Mouse (Mus musculus): Measurements from ENCODE around the gene Tlk1. TPM values are rescaled to one million over a fixed set of nuclear protein-coding genes. Genes with fewer than 3 reads are reported as not detected.
A peak's percentile ranks its signal among the peaks of the same experiment; 100 is the strongest.

Gene Tlk1
- total and polyA plus RNA-seq, 3 experiments: 13.1 to 37.6 (median 17.4) TPM

DNA sequence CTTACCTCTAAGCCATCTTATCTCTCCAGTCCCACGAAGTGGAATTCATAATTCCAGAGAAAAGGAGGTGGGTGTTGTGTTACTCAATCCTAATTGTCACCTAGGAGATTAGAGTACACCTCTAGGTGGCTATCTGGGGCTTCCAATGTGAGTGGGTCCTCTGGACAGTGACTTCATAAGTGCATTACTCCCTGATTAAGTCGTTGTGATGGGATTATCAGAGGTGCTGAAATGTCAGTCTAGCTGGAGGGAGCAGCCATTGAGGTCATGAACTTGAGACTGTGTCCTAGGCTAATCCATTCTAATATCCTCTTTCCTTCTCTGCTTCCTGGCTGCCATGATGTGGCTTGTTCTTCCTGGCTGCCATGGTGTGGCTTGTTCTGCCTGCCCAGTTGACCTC lies 155.6 kb downstream of the Tlk1 start:
- Histone ChIP-seq H3K9me3 (replicated peaks; ENCODE audit: low read length) (no peaks in the 10 kb centered on the region), H3K36me3 (replicated peaks in 1 of 2; ENCODE audit: control insufficient read depth in 1 of 2, insufficient read depth in 1 of 2, low read length in 1 of 2) (peaks cover 3 to 42% of the 10 kb centered on the region in 2 experiments), H3K4me1 (ENCODE audit: control insufficient read depth in 1 of 2, insufficient read depth in 2 of 2) (peaks cover 26 to 70% of the 10 kb centered on the region in 2 experiments; a peak in 3 of 4 replicates), H3K27ac (ENCODE audit: insufficient read depth, low read depth) (no peak overlapping the region), H3K4me2 (ENCODE audit: insufficient read depth, low read depth, poor library complexity, severe bottlenecking) (no peak overlapping the region; the same call in 1 of the 2 replicates), H3K4me3 (replicated peaks in 1 of 3; ENCODE audit: low read depth in 2 of 3, low read length in 2 of 3, poor library complexity in 1 of 3) (no peak overlapping the region), H3K27me3 (replicated peaks) (no peaks in the 10 kb centered on the region), H3K9ac (ENCODE audit: insufficient read depth, low read depth) (no peak overlapping the region), H3K79me2 (replicated peaks; ENCODE audit: control insufficient read depth, extremely low read depth, insufficient read depth, poor library complexity, severe bottlenecking) (peaks cover 78% of the 10 kb centered on the region)
- dilution Hi-C loops (cut with MboI; ENCODE audit: extremely low pct_ligation_motif_present, extremely low pct_unique_long_range_greater_than_20kb, low sequenced_read_pairs): no loop called here
- DNase-seq (ENCODE audit: extremely low read depth): no peak
- in situ Hi-C loops (cut with MboI; ENCODE audit: low pct_ligation_motif_present, low pct_unique_long_range_greater_than_20kb, low sequenced_read_pairs): no loop called here
- TF ChIP-seq MEF2A (IDR thresholded peaks at IDR 0.05; ENCODE audit: borderline replicate concordance, low read depth, low read length) (no peak), USF2 (conservative IDR thresholded peaks at IDR 0.05; ENCODE audit: low read depth, low read length) (no peak)

GRCm38 (mm10) chr2:70669241-70669640 lies 156.3 kb downstream of the Tlk1 start:
- Histone ChIP-seq H3K4me3 (replicated peaks in 1 of 3; ENCODE audit: low read depth in 2 of 3, low read length in 2 of 3, poor library complexity in 1 of 3) (no peak overlapping the region), H3K4me2 (ENCODE audit: insufficient read depth, low read depth, poor library complexity, severe bottlenecking) (no peak overlapping the region), H3K36me3 (replicated peaks in 1 of 2; ENCODE audit: control insufficient read depth in 1 of 2, insufficient read depth in 1 of 2, low read length in 1 of 2) (peaks cover 3 to 44% of the 10 kb centered on the region in 2 experiments), H3K9ac (ENCODE audit: insufficient read depth, low read depth) (no peak overlapping the region), H3K4me1 (ENCODE audit: control insufficient read depth in 1 of 2, insufficient read depth in 2 of 2) (peaks cover 26 to 75% of the 10 kb centered on the region in 2 experiments; a peak in 3 of 4 replicates), H3K9me3 (replicated peaks; ENCODE audit: low read length) (no peaks in the 10 kb centered on the region), H3K79me2 (replicated peaks; ENCODE audit: control insufficient read depth, extremely low read depth, insufficient read depth, poor library complexity, severe bottlenecking) (peaks cover 79% of the 10 kb centered on the region), H3K27me3 (replicated peaks) (no peaks in the 10 kb centered on the region), H3K27ac (ENCODE audit: insufficient read depth, low read depth) (no peak overlapping the region)
- in situ Hi-C loops (cut with MboI; ENCODE audit: low pct_ligation_motif_present, low pct_unique_long_range_greater_than_20kb, low sequenced_read_pairs): no loop called here
- peak; percentile 26; the same call in 1 of the 2 replicates for TF ChIP-seq EP300 (IDR thresholded peaks at IDR 0.05; ENCODE audit: low read length)
- no peak for TF ChIP-seq SIN3A (IDR thresholded peaks at IDR 0.05; ENCODE audit: low read length)
- TF ChIP-seq IRF4 (IDR thresholded peaks at IDR 0.05; ENCODE audit: low read depth, low read length): peak; percentile 52; the same call in 1 of the 2 replicates
- TF ChIP-seq ZNF384 (IDR thresholded peaks at IDR 0.05; ENCODE audit: low read depth, low read length): peak; percentile 71; the same call in 1 of the 2 replicates
- no peak for DNase-seq (ENCODE audit: extremely low read depth)
- dilution Hi-C loops (cut with MboI; ENCODE audit: extremely low pct_ligation_motif_present, extremely low pct_unique_long_range_greater_than_20kb, low sequenced_read_pairs): no loop called here

GRCm38 (mm10) chr2:70667016-70667415 lies 158.5 kb downstream of the Tlk1 start:
- no peak overlapping the region for H3K4me2 ChIP-seq (ENCODE audit: insufficient read depth, low read depth, poor library complexity, severe bottlenecking)
- peak; percentile 21 for DNase-seq (ENCODE audit: extremely low read depth)
- H3K9me3 ChIP-seq (replicated peaks; ENCODE audit: low read length): no peaks in the 10 kb centered on the region
- H3K4me1 ChIP-seq (ENCODE audit: control insufficient read depth in 1 of 2, insufficient read depth in 2 of 2): peaks cover 24 to 84% of the 10 kb centered on the region in 2 experiments; a peak in 3 of 4 replicates
- H3K27me3 ChIP-seq (replicated peaks): no peaks in the 10 kb centered on the region
- in situ Hi-C loops (cut with MboI; ENCODE audit: low pct_ligation_motif_present, low pct_unique_long_range_greater_than_20kb, low sequenced_read_pairs): no loop called here
- H3K4me3 ChIP-seq (replicated peaks in 1 of 3; ENCODE audit: low read depth in 2 of 3, low read length in 2 of 3, poor library complexity in 1 of 3): no peak overlapping the region
- no peak overlapping the region for H3K27ac ChIP-seq (ENCODE audit: insufficient read depth, low read depth)
- no peak overlapping the region for H3K9ac ChIP-seq (ENCODE audit: insufficient read depth, low read depth)
- dilution Hi-C loops (cut with MboI; ENCODE audit: extremely low pct_ligation_motif_present, extremely low pct_unique_long_range_greater_than_20kb, low sequenced_read_pairs): no loop called here
- H3K36me3 ChIP-seq (replicated peaks in 1 of 2; ENCODE audit: control insufficient read depth in 1 of 2, insufficient read depth in 1 of 2, low read length in 1 of 2): peaks cover 3 to 39% of the 10 kb centered on the region in 2 experiments
- peaks cover 87% of the 10 kb centered on the region for H3K79me2 ChIP-seq (replicated peaks; ENCODE audit: control insufficient read depth, extremely low read depth, insufficient read depth, poor library complexity, severe bottlenecking)
- no peak for TF ChIP-seq MYC (IDR thresholded peaks at IDR 0.05; ENCODE audit: low read depth, low read length)
- TF ChIP-seq BHLHE40 (IDR thresholded peaks at IDR 0.05; ENCODE audit: low read depth, low read length): peak; percentile 10; the same call in 1 of the 2 replicates

All from CH12.LX (cell line).